Mouse (Mus musculus): ENCODE data around the gene Rab3gap1. TPM values are rescaled to one million over a fixed set of nuclear protein-coding genes. Genes with fewer than 3 reads are reported as not detected.

Rab3gap1 gene
- polyA plus RNA-seq, 1 experiment from 2014 or later, result 29.4 TPM

Other genes with a start within 250 kb of the Rab3gap1 start
- gene Tmem163, start 189.2 kb upstream of the Rab3gap1 start, polyA plus RNA-seq (2014; fragmentation: Nextera tagmentation; extraction: Ambion mirVana), result 0.59 and 1.0 TPM in 2 replicates
- gene Acmsd, start 139.4 kb upstream of the Rab3gap1 start, polyA plus RNA-seq (2014; fragmentation: Nextera tagmentation; extraction: Ambion mirVana), result 0.11 and 0.16 TPM in 2 replicates
- gene Ccnt2, start 94.6 kb upstream of the Rab3gap1 start, polyA plus RNA-seq (2014; fragmentation: Nextera tagmentation; extraction: Ambion mirVana), result 94.3 and 95.3 TPM in 2 replicates
- not detected in 2 replicates for gene Map3k19, start 13.7 kb upstream of the Rab3gap1 start, polyA plus RNA-seq (2014; fragmentation: Nextera tagmentation; extraction: Ambion mirVana)
- gene Zranb3, start 234.3 kb downstream of the Rab3gap1 start, polyA plus RNA-seq (2014; fragmentation: Nextera tagmentation; extraction: Ambion mirVana), result 10.2 TPM in 2 replicates
- gene R3hdm1, start 234.5 kb downstream of the Rab3gap1 start, polyA plus RNA-seq (2014; fragmentation: Nextera tagmentation; extraction: Ambion mirVana), result 91.9 and 98.3 TPM in 2 replicates

Measured in stomach, embryonic 14.5 days (tissue).